Mouse (Mus musculus): ENCODE data around the gene Eea1. TPM values are rescaled to one million over a fixed set of nuclear protein-coding genes. Genes with fewer than 3 reads are reported as not detected.
A peak's percentile ranks its signal among the peaks of the same experiment; 100 is the strongest.

The Eea1 gene
- total RNA-seq, 1 experiment: 12.4 TPM

GRCm38 (mm10) chr10:95971341-95971740 lies 30.9 kb downstream of the Eea1 start:
- Histone ChIP-seq H3K27ac (ENCODE audit: insufficient read depth, low read depth, low read length, poor library complexity, severe bottlenecking) (no peak overlapping the region), H3K4me3 (ENCODE audit: insufficient read depth in 1 of 2, low read depth in 1 of 2, low read length in 2 of 2, poor library complexity in 1 of 2, severe bottlenecking in 1 of 2) (no peak overlapping the region), H3K9me3 (ENCODE audit: control insufficient read depth, insufficient read depth, low read depth, low read length) (no peaks in the 10 kb centered on the region), H3K36me3 (ENCODE audit: control insufficient read depth, insufficient read depth, low read length, poor library complexity, severe bottlenecking) (no peaks in the 10 kb centered on the region), H3K4me1 (ENCODE audit: control insufficient read depth in 2 of 2, insufficient read depth in 2 of 2, low read length in 2 of 2, poor library complexity in 1 of 2) (no peaks in the 10 kb centered on the region), H3K9ac (ENCODE audit: insufficient read depth, low read depth, low read length, poor library complexity, severe bottlenecking) (no peak overlapping the region)
- DNase-seq (ENCODE audit: low read depth, low spot score): no peak
- in situ Hi-C loops (cut with MboI; ENCODE audit: low sequenced_read_pairs in 2 of 2, unreplicated experiment in 2 of 2): no loop called here
- TF ChIP-seq HCFC1 (IDR thresholded peaks at IDR 0.05; ENCODE audit: borderline replicate concordance, insufficient read depth, low read length) (no peak), CHD2 (IDR thresholded peaks at IDR 0.05; ENCODE audit: low read depth, low read length) (no peak), MAFK (IDR thresholded peaks at IDR 0.05; ENCODE audit: insufficient read depth, low read depth, low read length) (no peak), ZC3H11A (IDR thresholded peaks at IDR 0.05; ENCODE audit: borderline replicate concordance, low read depth, low read length) (no peak), ZNF384 (IDR thresholded peaks at IDR 0.05; ENCODE audit: low read depth, low read length) (no peak)

- Histone ChIP-seq H3K27ac (ENCODE audit: insufficient read depth, low read depth, low read length, poor library complexity, severe bottlenecking) (no peak overlapping the region), H3K9me3 (ENCODE audit: control insufficient read depth, insufficient read depth, low read depth, low read length) (no peaks in the 10 kb centered on the region), H3K9ac (ENCODE audit: insufficient read depth, low read depth, low read length, poor library complexity, severe bottlenecking) (no peak overlapping the region), H3K4me3 (ENCODE audit: insufficient read depth in 1 of 2, low read depth in 1 of 2, low read length in 2 of 2, poor library complexity in 1 of 2, severe bottlenecking in 1 of 2) (no peak overlapping the region), H3K36me3 (ENCODE audit: control insufficient read depth, insufficient read depth, low read length, poor library complexity, severe bottlenecking) (no peaks in the 10 kb centered on the region), H3K4me1 (ENCODE audit: control insufficient read depth in 2 of 2, insufficient read depth in 2 of 2, low read length in 2 of 2, poor library complexity in 1 of 2) (no peaks in the 10 kb centered on the region)
- no peak for TF ChIP-seq MAFK (IDR thresholded peaks at IDR 0.05; ENCODE audit: insufficient read depth, low read depth, low read length)
- TF ChIP-seq ZC3H11A (IDR thresholded peaks at IDR 0.05; ENCODE audit: borderline replicate concordance, low read depth, low read length): no peak
- no peak for TF ChIP-seq ZNF384 (IDR thresholded peaks at IDR 0.05; ENCODE audit: low read depth, low read length)
- no peak for TF ChIP-seq CHD2 (IDR thresholded peaks at IDR 0.05; ENCODE audit: low read depth, low read length)
- TF ChIP-seq HCFC1 (IDR thresholded peaks at IDR 0.05; ENCODE audit: borderline replicate concordance, insufficient read depth, low read length): no peak
- in situ Hi-C loops (cut with MboI; ENCODE audit: low sequenced_read_pairs in 2 of 2, unreplicated experiment in 2 of 2): no loop called here
- no peak for DNase-seq (ENCODE audit: low read depth, low spot score)
These were observed 31.5 kb downstream of the Eea1 start for GRCm38 (mm10) chr10:95971942-95972341.

GRCm38 (mm10) chr10:95974462-95974861 lies 34.0 kb downstream of the Eea1 start:
- H3K4me1 ChIP-seq (ENCODE audit: control insufficient read depth in 2 of 2, insufficient read depth in 2 of 2, low read length in 2 of 2, poor library complexity in 1 of 2): no peaks in the 10 kb centered on the region
- H3K27ac ChIP-seq (ENCODE audit: insufficient read depth, low read depth, low read length, poor library complexity, severe bottlenecking): no peak overlapping the region
- TF ChIP-seq ZC3H11A (IDR thresholded peaks at IDR 0.05; ENCODE audit: borderline replicate concordance, low read depth, low read length) (no peak), HCFC1 (IDR thresholded peaks at IDR 0.05; ENCODE audit: borderline replicate concordance, insufficient read depth, low read length) (no peak), MAFK (IDR thresholded peaks at IDR 0.05; ENCODE audit: insufficient read depth, low read depth, low read length) (no peak), CHD2 (IDR thresholded peaks at IDR 0.05; ENCODE audit: low read depth, low read length) (no peak), ZNF384 (IDR thresholded peaks at IDR 0.05; ENCODE audit: low read depth, low read length) (no peak)
- no peaks in the 10 kb centered on the region for H3K9me3 ChIP-seq (ENCODE audit: control insufficient read depth, insufficient read depth, low read depth, low read length)
- no peak overlapping the region for H3K9ac ChIP-seq (ENCODE audit: insufficient read depth, low read depth, low read length, poor library complexity, severe bottlenecking)
- in situ Hi-C loops (cut with MboI; ENCODE audit: low sequenced_read_pairs in 2 of 2, unreplicated experiment in 2 of 2): no loop called here
- DNase-seq (ENCODE audit: low read depth, low spot score): no peak
- H3K4me3 ChIP-seq (ENCODE audit: insufficient read depth in 1 of 2, low read depth in 1 of 2, low read length in 2 of 2, poor library complexity in 1 of 2, severe bottlenecking in 1 of 2): no peak overlapping the region
- no peaks in the 10 kb centered on the region for H3K36me3 ChIP-seq (ENCODE audit: control insufficient read depth, insufficient read depth, low read length, poor library complexity, severe bottlenecking)

GRCm38 (mm10) chr10:95976798-95977197 lies 36.3 kb downstream of the Eea1 start:
- no peak for TF ChIP-seq MAFK (IDR thresholded peaks at IDR 0.05; ENCODE audit: insufficient read depth, low read depth, low read length)
- no peak for TF ChIP-seq ZC3H11A (IDR thresholded peaks at IDR 0.05; ENCODE audit: borderline replicate concordance, low read depth, low read length)
- TF ChIP-seq CHD2 (IDR thresholded peaks at IDR 0.05; ENCODE audit: low read depth, low read length): no peak
- TF ChIP-seq HCFC1 (IDR thresholded peaks at IDR 0.05; ENCODE audit: borderline replicate concordance, insufficient read depth, low read length): no peak
- no peak for TF ChIP-seq ZNF384 (IDR thresholded peaks at IDR 0.05; ENCODE audit: low read depth, low read length)
- in situ Hi-C loops (cut with MboI; ENCODE audit: low sequenced_read_pairs in 2 of 2, unreplicated experiment in 2 of 2): no loop called here
- Histone ChIP-seq H3K9me3 (ENCODE audit: control insufficient read depth, insufficient read depth, low read depth, low read length) (no peaks in the 10 kb centered on the region), H3K36me3 (ENCODE audit: control insufficient read depth, insufficient read depth, low read length, poor library complexity, severe bottlenecking) (no peaks in the 10 kb centered on the region), H3K4me3 (ENCODE audit: insufficient read depth in 1 of 2, low read depth in 1 of 2, low read length in 2 of 2, poor library complexity in 1 of 2, severe bottlenecking in 1 of 2) (no peak overlapping the region), H3K9ac (ENCODE audit: insufficient read depth, low read depth, low read length, poor library complexity, severe bottlenecking) (no peak overlapping the region), H3K4me1 (ENCODE audit: control insufficient read depth in 2 of 2, insufficient read depth in 2 of 2, low read length in 2 of 2, poor library complexity in 1 of 2) (no peaks in the 10 kb centered on the region), H3K27ac (ENCODE audit: insufficient read depth, low read depth, low read length, poor library complexity, severe bottlenecking) (no peak overlapping the region)
- peak; percentile 36 for DNase-seq (ENCODE audit: low read depth, low spot score)

- in situ Hi-C loops (cut with MboI; ENCODE audit: low sequenced_read_pairs in 2 of 2, unreplicated experiment in 2 of 2): no loop called here
- no peaks in the 10 kb centered on the region for H3K9me3 ChIP-seq (ENCODE audit: control insufficient read depth, insufficient read depth, low read depth, low read length)
These were observed 49.3 kb downstream of the Eea1 start for GRCm38 (mm10) chr10:95989731-95990130.

More at GRCm38 (mm10) chr10:95989731-95990130, 49.3 kb downstream of the Eea1 start:
- Histone ChIP-seq H3K36me3 (ENCODE audit: control insufficient read depth, insufficient read depth, low read length, poor library complexity, severe bottlenecking) (no peaks in the 10 kb centered on the region), H3K4me3 (ENCODE audit: insufficient read depth in 1 of 2, low read depth in 1 of 2, low read length in 2 of 2, poor library complexity in 1 of 2, severe bottlenecking in 1 of 2) (no peak overlapping the region), H3K27ac (ENCODE audit: insufficient read depth, low read depth, low read length, poor library complexity, severe bottlenecking) (no peak overlapping the region), H3K9ac (ENCODE audit: insufficient read depth, low read depth, low read length, poor library complexity, severe bottlenecking) (no peak overlapping the region), H3K4me1 (ENCODE audit: control insufficient read depth in 2 of 2, insufficient read depth in 2 of 2, low read length in 2 of 2, poor library complexity in 1 of 2) (no peaks in the 10 kb centered on the region)
- TF ChIP-seq ZC3H11A (IDR thresholded peaks at IDR 0.05; ENCODE audit: borderline replicate concordance, low read depth, low read length) (no peak), CHD2 (IDR thresholded peaks at IDR 0.05; ENCODE audit: low read depth, low read length) (no peak), MAFK (IDR thresholded peaks at IDR 0.05; ENCODE audit: insufficient read depth, low read depth, low read length) (no peak), HCFC1 (IDR thresholded peaks at IDR 0.05; ENCODE audit: borderline replicate concordance, insufficient read depth, low read length) (no peak), ZNF384 (IDR thresholded peaks at IDR 0.05; ENCODE audit: low read depth, low read length) (no peak)
- DNase-seq (ENCODE audit: low read depth, low spot score): no peak

Data from ES-E14 (cell line).